Mouse (Mus musculus) large intestine, adult 2 months (tissue): ENCODE data around the gene Syt12. TPM values are rescaled to one million over a fixed set of nuclear protein-coding genes. Genes with fewer than 3 reads are reported as not detected.
"Not testable (repeated sequence)": the region's sequence is repeated elsewhere in the genome, so short reads cannot be mapped to it uniquely, and the experiment has no call there.

Experiments used
- DNase-seq: peaks from one replicate; pipeline ENCODE4 v3.0.0-alpha.2; 2012; ENCODE audit warnings: low read depth, low spot score
- WGBS: fragments of 180-500 bp; shearing (Covaris S2); methylation state at CpG from one replicate; pipeline ENCODE4 v1.1.7; 2018; 5-methylcytosine and 5-hydroxymethylcytosine counted together
- polyA plus RNA-seq: library from polyadenylated mRNA; depleted of rRNA; stranded (reverse); fragments of >200 nt; gene quantifications from 2 replicates; pipeline ENCODE4 v1.2.3, GENCODE M21; 2012

The Syt12 gene
- polyA plus RNA-seq, 1 experiment: 4.4 TPM

DNA sequence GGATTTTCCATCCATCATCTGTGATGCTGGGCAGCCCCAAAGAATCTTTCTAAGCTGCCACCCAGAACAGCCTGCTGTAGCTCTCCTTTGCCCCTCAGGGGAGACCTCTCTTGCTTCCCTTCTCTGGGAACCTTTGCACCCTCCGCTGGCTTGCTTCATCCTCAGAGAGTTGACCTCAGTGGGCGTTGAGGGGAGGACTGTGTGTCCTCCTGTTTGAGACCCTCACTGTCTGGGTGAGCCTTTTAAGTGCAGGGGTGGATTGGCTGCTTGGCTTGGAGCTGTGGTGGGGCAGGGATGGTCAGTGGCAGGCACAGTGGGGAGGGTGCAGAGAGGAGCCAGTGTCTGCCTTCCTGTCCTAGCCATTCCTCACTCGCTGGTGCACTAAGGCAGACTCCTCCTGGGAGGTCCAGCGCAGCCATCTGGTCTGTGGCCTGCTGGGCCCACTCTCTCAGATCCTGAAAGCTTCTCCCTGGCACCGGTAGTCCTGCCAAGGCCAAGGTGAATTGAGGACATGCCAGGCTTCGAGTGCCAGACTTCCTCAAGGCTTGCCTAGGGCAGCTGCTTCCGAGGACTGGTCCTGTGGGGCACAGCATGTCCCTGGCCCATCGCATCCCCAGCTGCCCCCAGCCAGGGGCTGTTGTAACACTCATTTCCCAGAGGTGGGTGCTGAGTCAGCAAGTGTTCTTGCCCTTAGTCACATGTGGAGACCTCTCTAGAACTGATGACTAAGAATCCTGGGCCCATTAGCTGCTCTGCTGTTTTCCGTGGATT is 15.5 kb upstream of the Syt12 start:
- DNase-seq: no peak

GRCm38 (mm10) chr19:4491080-4491695 is 13.9 kb upstream of the Syt12 start:
- WGBS: 77% methylated on average over 10 of the region's 10 CpGs

More for the DNA sequence above, 15.5 kb upstream of the Syt12 start:
- 55% methylated on average over 9 of the region's 9 CpGs for WGBS

DNA sequence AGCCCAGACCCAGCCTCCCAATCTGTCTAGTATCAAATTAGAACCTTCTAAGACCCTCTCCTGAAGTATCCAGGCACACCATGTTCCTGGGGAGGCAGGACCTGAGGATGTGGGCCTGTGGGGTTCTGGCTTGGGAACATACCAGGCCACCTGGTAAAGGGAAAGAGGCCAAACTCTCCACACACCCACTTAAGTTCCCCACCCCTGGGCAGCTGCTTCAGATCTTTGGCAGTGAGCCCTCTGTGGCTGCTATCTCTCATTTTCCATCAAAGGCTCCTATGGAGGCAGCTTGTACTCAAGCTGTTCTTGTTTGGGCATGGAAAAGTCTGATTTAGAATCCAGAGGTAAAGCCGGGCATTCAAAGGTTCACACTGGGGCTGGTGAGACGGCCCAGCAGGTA is 10.6 kb upstream of the Syt12 start:
- WGBS: 30% methylated on average over 2 of the region's 2 CpGs
- no peak for DNase-seq

More at GRCm38 (mm10) chr19:4491080-4491695, 13.9 kb upstream of the Syt12 start:
- no peak for DNase-seq

DNA sequence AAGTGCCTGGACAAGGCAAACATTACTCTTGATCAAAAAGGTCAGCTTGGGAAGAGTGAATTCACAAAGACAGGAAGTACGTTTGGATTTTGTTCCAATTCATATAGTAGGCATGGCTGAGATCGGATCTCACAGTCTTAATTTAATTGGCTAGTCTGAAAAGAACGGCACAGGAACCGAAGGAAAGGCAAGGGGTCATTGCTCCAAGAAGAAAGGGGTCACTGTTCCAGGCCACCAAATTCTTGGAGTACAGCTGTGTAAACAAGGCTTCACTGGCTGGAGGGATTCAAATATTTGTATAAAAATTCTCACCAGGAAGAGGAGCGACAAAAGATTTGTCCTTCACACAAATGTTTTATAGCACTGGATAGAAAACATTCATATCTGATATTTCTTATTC is 7.8 kb upstream of the Syt12 start:
- WGBS: 18% methylated on average over 5 of the region's 5 CpGs
- no peak for DNase-seq

- WGBS: 89% methylated on average over 3 of the region's 3 CpGs
- no peak for DNase-seq
These were observed 5.0 kb upstream of the Syt12 start for GRCm38 (mm10) chr19:4482111-4482859.

GRCm38 (mm10) chr19:4481326-4481725 is 4.1 kb upstream of the Syt12 start:
- no peak for DNase-seq
- WGBS: 23% methylated on average over 4 of the region's 4 CpGs

- 85% methylated on average over 2 of the region's 2 CpGs for WGBS
- no peak for DNase-seq
These were observed 2.8 kb upstream of the Syt12 start for GRCm38 (mm10) chr19:4480041-4480440.

- WGBS: 15% methylated on average over 1 of the region's 1 CpGs
- DNase-seq: no peak
These were observed 906 bp upstream of the Syt12 start for GRCm38 (mm10) chr19:4478190-4478516.

DNA sequence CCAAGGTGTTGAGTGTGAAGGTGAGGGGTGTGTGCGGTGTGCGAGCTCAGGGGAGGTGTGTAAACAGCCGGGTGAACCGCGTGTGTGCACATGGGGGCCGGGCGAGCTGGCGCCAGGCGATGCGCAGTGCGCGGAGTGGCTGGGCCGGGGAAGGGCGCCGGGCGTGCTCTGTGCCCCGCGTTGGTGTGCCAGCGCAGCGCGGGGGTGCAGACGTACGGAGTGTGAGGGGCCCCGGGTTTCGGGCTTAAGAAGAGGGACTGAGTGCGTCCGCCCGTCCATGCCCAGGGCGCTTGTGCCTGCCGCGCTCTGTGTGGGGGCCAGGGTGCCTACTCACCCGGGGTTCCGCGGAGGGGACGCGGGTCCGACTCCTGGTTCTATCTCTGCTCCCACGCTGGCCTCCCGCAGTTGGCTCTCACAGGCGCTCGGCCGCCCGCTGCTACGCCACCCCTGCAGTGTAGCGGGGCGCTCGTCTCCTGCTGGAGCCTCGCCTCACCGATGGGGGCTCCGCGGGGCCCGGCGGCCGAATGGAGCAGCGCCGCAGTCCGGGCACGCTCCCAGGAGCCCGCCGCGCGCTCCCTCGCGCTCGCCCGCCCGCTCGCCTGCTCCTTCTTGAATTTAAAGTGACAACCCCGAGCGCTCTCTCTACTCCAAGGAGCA is 518 bp downstream of the Syt12 start:
- 1% methylated on average over 64 of the region's 70 CpGs for WGBS
- no peak for DNase-seq

DNA sequence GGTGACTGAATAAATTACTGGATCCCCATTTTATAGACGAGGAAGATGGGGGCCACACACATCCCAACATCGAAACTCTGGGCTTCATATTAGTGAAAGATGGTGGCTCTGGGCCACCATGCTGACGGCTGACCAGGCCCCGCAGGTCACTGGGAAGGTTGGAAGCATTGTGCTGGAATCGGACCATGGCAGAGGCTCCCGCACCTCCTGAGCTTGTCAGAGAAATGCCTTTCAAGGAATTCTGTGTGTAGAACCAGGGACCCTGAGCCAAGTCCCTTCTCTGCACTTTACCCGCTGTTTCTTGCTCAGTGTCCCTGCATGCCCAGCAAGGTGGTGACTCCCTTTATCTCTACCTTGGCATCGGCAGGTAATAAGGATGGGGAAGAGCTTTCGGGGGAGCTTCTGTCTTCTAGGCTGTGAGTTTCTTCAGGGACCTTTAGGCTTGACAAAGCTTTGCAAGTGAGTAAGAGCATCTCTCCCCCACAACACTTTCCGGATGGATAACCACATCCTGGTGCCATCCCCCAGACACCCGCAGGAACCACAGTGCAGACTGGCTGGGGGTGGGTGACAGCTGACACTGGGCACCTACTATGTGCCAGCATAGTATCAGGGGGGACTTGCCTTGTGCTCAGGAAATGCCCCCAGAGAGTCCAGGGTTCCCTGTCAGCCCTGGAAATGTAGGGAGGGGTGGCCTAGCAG is 1.9 kb downstream of the Syt12 start:
- WGBS: 86% methylated on average over 11 of the region's 11 CpGs
- DNase-seq: no peak

GRCm38 (mm10) chr19:4474739-4475138 is 2.5 kb downstream of the Syt12 start:
- WGBS: 79% methylated on average over 3 of the region's 3 CpGs
- no peak for DNase-seq

GRCm38 (mm10) chr19:4473549-4473948 is 3.7 kb downstream of the Syt12 start:
- WGBS: 83% methylated on average over 5 of the region's 5 CpGs
- no peak for DNase-seq

- WGBS: 34% methylated on average over 5 of the region's 5 CpGs
- DNase-seq: no peak
These were observed 8.9 kb downstream of the Syt12 start for GRCm38 (mm10) chr19:4468363-4468762.

DNA sequence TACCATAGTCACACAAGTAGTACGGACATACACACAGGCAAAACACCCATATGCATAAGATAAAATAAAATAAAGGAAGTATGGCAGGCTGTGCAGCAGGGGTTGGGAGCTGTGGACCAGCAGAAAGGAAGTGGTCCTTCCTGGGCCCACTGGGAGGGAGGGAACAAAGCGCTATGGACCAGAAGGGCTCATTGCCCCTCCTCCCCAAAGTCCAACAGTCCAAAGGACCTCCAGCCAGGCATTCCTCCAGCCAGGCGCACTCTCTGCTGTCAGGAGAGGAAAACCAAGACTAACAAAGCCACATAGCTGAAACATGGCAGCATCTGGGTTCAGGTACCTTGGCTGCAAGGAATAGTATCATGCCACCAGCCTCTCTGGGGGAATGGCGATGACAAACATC is 12.6 kb downstream of the Syt12 start:
- DNase-seq: no peak
- WGBS: 82% methylated on average over 4 of the region's 4 CpGs

DNA sequence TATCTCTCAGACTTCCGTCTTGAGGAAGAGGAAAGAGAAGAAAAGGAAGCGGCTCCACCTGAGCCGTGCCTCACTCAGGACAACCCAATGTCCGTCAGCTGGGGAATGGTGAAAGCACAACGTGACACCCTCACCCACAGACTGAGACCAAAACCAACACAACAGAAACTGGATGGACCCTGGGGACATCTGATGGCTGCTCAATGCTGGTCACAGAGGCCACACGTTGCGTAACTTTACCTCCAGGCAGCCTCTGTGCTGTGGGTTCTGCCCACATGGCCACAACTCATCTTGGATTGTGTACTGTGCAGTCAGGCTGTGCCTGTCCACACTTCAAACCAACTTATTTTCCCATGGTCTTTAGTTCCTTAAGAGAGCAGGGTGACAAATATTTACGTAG is 15.3 kb downstream of the Syt12 start:
- no peak for DNase-seq

GRCm38 (mm10) chr19:4456227-4456626 is 21.0 kb downstream of the Syt12 start:
- DNase-seq: no peak
- 14% methylated on average over 11 of the region's 11 CpGs for WGBS

More for the DNA sequence above, 15.3 kb downstream of the Syt12 start:
- 73% methylated on average over 8 of the region's 8 CpGs for WGBS

DNA sequence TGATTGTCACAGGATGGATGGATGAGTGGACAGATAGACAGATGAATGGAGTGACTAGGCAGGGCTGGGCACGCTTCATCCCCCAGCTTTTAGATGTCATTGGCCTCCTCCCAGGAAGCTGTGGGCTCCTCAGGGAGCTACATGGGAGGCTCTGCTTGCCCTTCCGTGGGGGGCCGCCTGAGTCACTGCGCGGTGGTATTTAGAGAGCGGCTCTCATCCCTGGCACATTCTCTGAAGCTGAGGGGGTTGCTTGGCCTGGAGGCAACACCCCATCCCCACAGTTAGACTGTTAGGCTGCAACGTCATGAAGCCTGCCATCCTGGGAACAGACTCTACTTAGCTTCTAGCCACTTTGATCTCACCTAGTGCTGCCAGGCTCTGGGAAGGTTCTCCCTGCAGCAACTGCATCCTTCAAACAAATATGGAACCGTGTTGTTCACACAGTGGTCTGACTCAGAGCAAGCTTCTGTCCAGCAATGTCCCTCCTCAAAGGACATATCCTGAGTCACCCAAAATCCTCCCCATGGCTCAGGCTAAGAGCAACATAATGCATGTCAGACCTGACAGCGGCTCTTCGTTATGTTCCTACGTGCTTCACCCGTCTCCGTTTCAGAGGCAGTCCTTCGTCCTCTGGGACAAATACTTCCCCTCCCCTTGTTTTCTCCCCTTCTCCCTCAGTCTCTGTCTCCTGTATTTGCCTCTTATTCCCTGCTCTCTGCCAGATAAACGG is 22.0 kb downstream of the Syt12 start:
- WGBS: 85% methylated on average over 15 of the region's 15 CpGs
- DNase-seq: no peak

GRCm38 (mm10) chr19:4454040-4454439 is 23.2 kb downstream of the Syt12 start:
- DNase-seq: not testable (repeated sequence)
- WGBS: 38% methylated on average over 1 of the region's 1 CpGs

GRCm38 (mm10) chr19:4452525-4452924 is 24.7 kb downstream of the Syt12 start:
- no peak for DNase-seq
- 65% methylated on average over 4 of the region's 4 CpGs for WGBS
